Mouse (Mus musculus): ENCODE results near the gene 4930452B06Rik.

4930452B06Rik gene

GRCm38 (mm10) chr14:8536024-8536423 is 130.0 kb downstream of the 4930452B06Rik start:
- in situ Hi-C loops (cut with MboI, MseI): no loop called here

- in situ Hi-C loops (cut with MboI, MseI): no loop called here
These were observed 140.8 kb downstream of the 4930452B06Rik start for GRCm38 (mm10) chr14:8525232-8525631.

DNA sequence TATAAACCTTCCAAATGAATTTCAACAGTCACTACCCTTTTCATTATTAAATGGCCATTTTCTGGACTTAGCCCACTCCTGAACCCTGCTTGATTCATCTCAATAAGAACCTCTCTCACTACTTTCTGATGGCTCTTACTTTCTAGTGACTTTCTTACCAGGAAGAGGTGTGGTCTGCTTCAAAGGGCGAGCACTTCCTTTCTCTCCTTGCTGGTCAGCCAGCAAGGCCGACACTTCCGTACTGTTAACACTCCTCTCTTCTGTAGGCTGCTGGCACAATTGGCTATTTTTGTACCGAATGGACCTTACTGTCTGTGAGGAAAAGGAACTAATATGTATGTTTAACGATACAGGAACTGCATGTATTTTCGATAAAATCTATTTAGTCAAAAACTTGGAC is 148.4 kb downstream of the 4930452B06Rik start:
- in situ Hi-C loops (cut with MboI, MseI): no loop called here

DNA sequence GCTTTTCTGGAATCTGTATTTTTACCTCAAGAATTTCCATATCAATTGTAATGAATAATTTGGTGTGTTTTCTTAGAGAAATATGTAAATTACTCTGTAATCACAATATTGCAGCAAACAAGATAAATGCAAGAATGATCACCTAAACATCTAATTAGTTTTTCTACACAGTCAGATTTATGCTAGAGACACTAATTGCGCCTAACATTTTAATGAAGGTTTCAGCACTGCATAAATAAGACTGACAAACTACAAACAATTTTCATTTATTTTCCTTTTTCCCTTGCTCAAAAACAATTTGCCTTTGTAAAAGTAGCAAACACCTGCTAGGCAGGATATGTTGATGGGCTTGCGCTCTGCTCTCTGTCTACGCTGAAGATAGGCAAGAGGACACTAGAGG is 152.0 kb downstream of the 4930452B06Rik start:
- in situ Hi-C loops (cut with MboI, MseI): no loop called here

GRCm38 (mm10) chr14:8511276-8511675 is 154.8 kb downstream of the 4930452B06Rik start:
- in situ Hi-C loops (cut with MboI, MseI): no loop called here

GRCm38 (mm10) chr14:8510288-8510959 is 155.6 kb downstream of the 4930452B06Rik start:
- in situ Hi-C loops (cut with MboI, MseI): no loop called here

- in situ Hi-C loops (cut with MboI, MseI): no loop called here
These were observed 157.4 kb downstream of the 4930452B06Rik start for GRCm38 (mm10) chr14:8508669-8509068.

DNA sequence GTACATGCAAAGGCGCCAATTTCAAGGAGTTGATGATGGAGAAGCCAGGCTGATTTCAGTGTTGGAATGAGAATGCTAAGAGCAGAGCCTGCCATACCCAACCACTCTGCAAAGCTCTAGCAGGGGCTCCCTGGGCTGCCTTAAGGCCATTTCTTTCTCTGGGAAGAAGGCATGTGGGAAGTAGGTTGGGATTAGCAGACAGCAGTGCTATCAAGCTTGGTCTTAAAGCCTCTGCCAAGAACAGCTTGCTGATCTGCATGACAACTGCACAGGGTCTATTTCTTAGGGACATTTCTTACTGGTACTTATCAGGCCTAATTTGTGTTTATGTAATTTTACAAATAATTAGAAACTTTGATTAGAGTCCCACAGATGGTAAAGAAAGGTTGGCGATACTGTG is 161.8 kb downstream of the 4930452B06Rik start:
- in situ Hi-C loops (cut with MboI, MseI): no loop called here

DNA sequence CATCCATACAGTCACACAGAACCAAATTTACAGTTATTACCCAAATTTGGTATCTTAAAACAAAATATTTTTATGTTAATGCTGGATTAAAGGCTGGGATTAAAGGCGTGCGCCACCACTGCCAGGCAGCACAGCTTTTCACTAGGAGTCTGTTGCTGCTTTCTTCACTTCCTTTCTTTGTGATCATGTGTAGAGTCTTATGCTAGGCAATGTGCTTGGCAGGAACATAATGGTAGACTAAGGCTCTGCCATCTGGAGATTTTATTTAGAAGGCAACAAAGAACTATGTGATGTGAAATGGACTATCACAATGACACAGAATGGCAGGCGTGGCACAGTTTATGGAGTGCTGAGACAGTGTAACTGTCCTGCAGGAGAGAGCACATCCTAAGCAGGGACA is 162.7 kb downstream of the 4930452B06Rik start:
- in situ Hi-C loops (cut with MboI, MseI): no loop called here

DNA sequence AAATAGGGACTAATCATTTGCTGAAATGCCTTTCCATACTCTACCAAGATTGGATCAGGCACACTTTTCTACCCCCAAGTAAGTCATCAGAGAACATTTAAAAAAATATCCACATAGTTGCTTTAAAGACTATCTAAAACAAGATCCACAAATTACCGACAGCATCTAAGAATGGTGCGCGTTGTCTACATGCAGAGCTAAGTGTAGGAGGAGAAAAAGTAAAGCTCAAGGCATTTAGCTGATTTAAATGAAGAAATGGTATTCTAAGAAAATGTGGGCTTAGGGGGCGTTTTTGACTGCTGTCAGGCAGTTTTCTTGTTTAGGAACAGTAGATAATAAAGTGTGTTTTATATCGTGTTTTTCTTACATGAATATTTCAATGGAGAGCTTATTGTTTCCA is 163.5 kb downstream of the 4930452B06Rik start:
- in situ Hi-C loops (cut with MboI, MseI): no loop called here

GRCm38 (mm10) chr14:8495691-8496090 is 170.3 kb downstream of the 4930452B06Rik start:
- in situ Hi-C loops (cut with MboI, MseI): no loop called here

GRCm38 (mm10) chr14:8494952-8495351 is 171.1 kb downstream of the 4930452B06Rik start:
- in situ Hi-C loops (cut with MboI, MseI): no loop called here

- in situ Hi-C loops (cut with MboI, MseI): no loop called here
These were observed 171.8 kb downstream of the 4930452B06Rik start for GRCm38 (mm10) chr14:8494260-8494659.

GRCm38 (mm10) chr14:8478098-8478497 is 187.9 kb downstream of the 4930452B06Rik start:
- in situ Hi-C loops (cut with MboI, MseI): no loop called here

DNA sequence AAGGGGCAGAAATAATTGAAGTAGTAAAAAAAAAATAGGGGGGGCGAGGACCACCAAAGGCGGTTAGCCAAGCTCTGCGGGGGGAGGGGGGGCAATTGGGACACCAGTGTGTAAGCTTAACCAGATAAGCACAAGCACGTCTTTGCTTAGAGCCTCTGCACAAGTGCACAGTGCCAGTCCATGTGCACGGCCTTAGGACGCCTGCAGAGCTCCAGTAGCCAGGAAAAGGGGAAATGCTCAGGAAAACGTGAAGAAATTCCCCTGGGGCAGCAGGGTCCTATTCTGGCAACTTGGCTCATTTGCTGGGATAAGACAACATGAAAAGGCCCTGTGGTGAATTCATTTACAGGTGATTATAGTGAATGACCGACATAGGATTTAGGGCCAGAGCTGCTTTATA is 188.7 kb downstream of the 4930452B06Rik start:
- in situ Hi-C loops (cut with MboI, MseI): no loop called here

GRCm38 (mm10) chr14:8476606-8477005 is 189.4 kb downstream of the 4930452B06Rik start:
- in situ Hi-C loops (cut with MboI, MseI): no loop called here

DNA sequence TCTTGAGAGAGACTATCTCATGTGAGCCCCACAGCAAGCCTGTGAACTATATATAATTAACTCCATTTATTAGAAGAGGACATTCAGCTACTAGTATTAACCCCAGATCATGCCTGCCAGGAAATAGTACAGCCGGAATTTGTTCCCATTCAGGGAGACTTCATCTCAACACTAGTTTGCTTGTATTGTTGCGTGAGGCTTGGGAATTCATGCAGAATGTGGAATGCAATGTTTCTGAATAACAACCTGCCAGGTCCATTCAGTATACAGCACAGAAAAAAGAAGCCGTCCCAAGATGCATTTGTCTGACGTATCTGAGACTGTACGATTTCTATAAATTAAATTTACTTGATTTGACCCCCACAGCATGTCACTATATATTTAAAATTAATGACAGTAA is 190.2 kb downstream of the 4930452B06Rik start:
- in situ Hi-C loops (cut with MboI, MseI): no loop called here

DNA sequence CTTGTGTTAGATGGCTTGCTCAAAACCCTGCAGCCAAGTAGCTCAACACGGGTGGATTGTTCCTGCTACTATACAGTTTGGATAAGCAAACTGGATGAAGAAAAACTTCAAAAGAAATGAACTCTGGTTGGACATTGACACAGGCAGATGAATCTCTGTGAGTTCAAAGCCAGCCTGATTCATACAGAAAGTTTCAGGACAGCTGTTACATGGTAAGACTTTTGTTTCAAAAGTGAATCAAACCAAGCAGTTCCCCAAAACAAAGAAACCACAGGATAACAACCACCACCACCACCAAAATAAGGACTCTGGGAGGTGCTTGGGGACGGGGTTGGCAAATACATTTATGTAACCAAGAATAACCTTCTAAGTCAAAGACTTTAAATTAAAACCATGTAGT is 193.2 kb downstream of the 4930452B06Rik start:
- in situ Hi-C loops (cut with MboI, MseI): no loop called here

DNA sequence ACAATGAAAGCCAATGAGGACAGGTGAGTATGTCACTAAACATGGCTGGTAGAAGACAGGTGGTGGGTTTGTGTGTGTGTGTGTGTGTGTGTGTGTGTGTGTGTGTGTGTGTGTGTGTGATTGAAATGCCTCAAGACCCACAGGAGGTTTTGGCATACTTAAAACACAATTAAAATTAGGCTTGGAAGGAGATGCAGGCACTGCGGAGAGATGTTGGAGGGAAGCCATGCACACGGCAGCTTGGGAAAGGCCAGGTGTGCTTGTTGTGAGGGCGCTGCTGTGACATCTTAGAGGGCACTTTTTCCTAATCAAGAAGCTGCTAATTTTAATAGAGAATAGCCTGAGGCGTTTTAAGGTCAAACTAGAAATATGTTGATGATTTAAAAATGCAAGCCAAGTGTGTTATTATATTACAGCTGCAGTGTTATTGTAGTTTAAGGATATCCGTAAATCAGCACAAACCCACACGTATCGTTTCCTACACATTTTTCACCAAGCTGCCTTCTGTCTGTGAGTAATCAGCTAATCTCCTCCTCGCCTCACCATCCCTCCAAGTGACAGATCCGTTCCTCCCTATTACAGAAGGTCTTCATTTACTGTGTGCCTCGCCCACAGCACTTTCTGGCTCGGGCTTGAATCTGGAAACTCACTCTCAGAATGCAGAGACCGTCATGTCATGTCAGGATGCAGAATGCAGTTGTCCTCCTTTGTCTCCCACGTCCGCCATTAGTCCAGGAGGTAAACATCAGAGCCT is 201.5 kb downstream of the 4930452B06Rik start:
- in situ Hi-C loops (cut with MboI, MseI): loop anchor here (10.0 kb wide), 2 partner anchors 130 to 600 kb away; no protein-coding TSS in a partner anchor

- in situ Hi-C loops (cut with MboI, MseI): loop anchor here (10.0 kb wide), 2 partner anchors 132 to 598 kb away; no protein-coding TSS in a partner anchor
These were observed 203.1 kb downstream of the 4930452B06Rik start for GRCm38 (mm10) chr14:8462973-8463372.

GRCm38 (mm10) chr14:8462321-8462909 is 203.6 kb downstream of the 4930452B06Rik start:
- in situ Hi-C loops (cut with MboI, MseI): loop anchor here (10.0 kb wide), 2 partner anchors 132 to 598 kb away; no protein-coding TSS in a partner anchor

Measured in regulatory T cell (primary cell).